Mouse (Mus musculus) limb, embryonic 12.5 days (tissue): ENCODE results near the gene Lhx1. TPM values are rescaled to one million over a fixed set of nuclear protein-coding genes. Genes with fewer than 3 reads are reported as not detected.

Source experiments
- ATAC-seq: fragments of 200-750 bp; cut with Nextera tagmentation; 2 replicates; pipeline ENCODE4 v1.8.0; 2017; ENCODE audit warnings: low read depth, moderate TSS enrichment; ENCODE audit not compliant: insufficient number of reproducible peaks, insufficient read depth, low FRiP score, low TSS enrichment
- H3K27ac ChIP-seq: fragments of 300-500 bp; sonication (generic); 2 replicates; pipeline ENCODE4 v1.5.1; 2016; ENCODE audit warnings: mild to moderate bottlenecking, moderate library complexity
- H3K27me3 ChIP-seq: fragments of 300-500 bp; sonication (generic); 2 replicates; pipeline ENCODE4 v1.6.1; 2016; ENCODE audit warnings: mild to moderate bottlenecking, moderate library complexity
- H3K36me3 ChIP-seq: fragments of 300-500 bp; sonication (generic); 2 replicates; pipeline ENCODE4 v1.6.1; 2016; ENCODE audit warnings: mild to moderate bottlenecking, moderate library complexity
- H3K4me1 ChIP-seq: fragments of 300-500 bp; sonication (generic); replicated peaks from 2 replicates; pipeline ENCODE4 v1.6.1; 2016
- H3K4me2 ChIP-seq: fragments of 300-500 bp; sonication (generic); 2 replicates; pipeline ENCODE4 v1.6.1; 2016; ENCODE audit warnings: mild to moderate bottlenecking, moderate library complexity
- H3K4me3 ChIP-seq: fragments of 300-500 bp; sonication (generic); replicated peaks from 2 replicates; pipeline ENCODE4 v1.5.1; 2016; ENCODE audit warnings: mild to moderate bottlenecking
- H3K9ac ChIP-seq: fragments of 300-500 bp; sonication (generic); replicated peaks from 2 replicates; pipeline ENCODE4 v1.6.1; 2016; ENCODE audit warnings: mild to moderate bottlenecking, moderate library complexity
- H3K9me3 ChIP-seq: fragments of 300-500 bp; sonication (generic); 2 replicates; pipeline ENCODE4 v1.6.1; 2016; ENCODE audit warnings: mild to moderate bottlenecking, moderate library complexity
- WGBS: fragments of 180-500 bp; shearing (Covaris S2); methylation state at CpG from one replicate; pipeline ENCODE4 v1.1.7; 2016; 5-methylcytosine and 5-hydroxymethylcytosine counted together
- polyA plus RNA-seq: library from polyadenylated mRNA; unstranded; fragments of >200 nt; fragmentation: Nextera tagmentation; extraction: Ambion mirVana; gene quantifications from 2 replicates; pipeline ENCODE4 v1.2.1, GENCODE M21; 2016

The Lhx1 gene
- polyA plus RNA-seq, 1 experiment from 2014 or later, result not detected

- H3K27ac ChIP-seq, result no peak overlapping the region
- no peak overlapping the region for H3K4me2 ChIP-seq
- H3K36me3 ChIP-seq, result no peaks in the 10 kb centered on the region
- H3K27me3 ChIP-seq, result peaks cover 16% of the 10 kb centered on the region; the same call in 1 of the 2 replicates
- 67% methylated on average over 5 of the region's 5 CpGs for WGBS
- H3K4me1 ChIP-seq, result peaks cover 8% of the 10 kb centered on the region
- no peak for ATAC-seq
- no peaks in the 10 kb centered on the region for H3K9me3 ChIP-seq
- H3K9ac ChIP-seq, result no peak overlapping the region
- no peak overlapping the region for H3K4me3 ChIP-seq
Measured at GRCm38 (mm10) chr11:84561546-84561945, 36.2 kb upstream of the Lhx1 start.

- H3K9me3 ChIP-seq, result peaks cover 5% of the 10 kb centered on the region; the same call in 1 of the 2 replicates
- no peak overlapping the region for H3K9ac ChIP-seq
- H3K36me3 ChIP-seq, result no peaks in the 10 kb centered on the region
- no peak overlapping the region for H3K4me3 ChIP-seq
- 53% methylated on average over 14 of the region's 14 CpGs for WGBS
- H3K27me3 ChIP-seq, result peaks cover 12% of the 10 kb centered on the region; the same call in 1 of the 2 replicates
- no peaks in the 10 kb centered on the region for H3K4me1 ChIP-seq
- no peak overlapping the region for H3K27ac ChIP-seq
- ATAC-seq, result no peak
- H3K4me2 ChIP-seq, result no peak overlapping the region
Measured at GRCm38 (mm10) chr11:84553821-84554450, 28.6 kb upstream of the Lhx1 start.

GRCm38 (mm10) chr11:84551296-84551695 lies 26.0 kb upstream of the Lhx1 start:
- ATAC-seq, result no peak
- Histone ChIP-seq H3K4me2 (no peak overlapping the region), H3K4me3 (no peak overlapping the region), H3K4me1 (no peaks in the 10 kb centered on the region), H3K9ac (no peak overlapping the region), H3K27ac (no peak overlapping the region), H3K9me3 (peaks cover 5% of the 10 kb centered on the region; the same call in 1 of the 2 replicates), H3K27me3 (peaks cover 12% of the 10 kb centered on the region), H3K36me3 (no peaks in the 10 kb centered on the region)
- WGBS, result 68% methylated on average over 4 of the region's 4 CpGs

- 44% methylated on average over 6 of the region's 6 CpGs for WGBS
- Histone ChIP-seq H3K27ac (no peak overlapping the region), H3K4me1 (no peaks in the 10 kb centered on the region), H3K9me3 (peaks cover 5% of the 10 kb centered on the region; the same call in 1 of the 2 replicates), H3K9ac (no peak overlapping the region), H3K36me3 (no peaks in the 10 kb centered on the region), H3K27me3 (peaks cover 16% of the 10 kb centered on the region), H3K4me3 (no peak overlapping the region), H3K4me2 (no peak overlapping the region)
- no peak for ATAC-seq
Measured at GRCm38 (mm10) chr11:84549258-84549791, 24.0 kb upstream of the Lhx1 start.

- Histone ChIP-seq H3K9ac (no peak overlapping the region), H3K27me3 (peaks cover 17% of the 10 kb centered on the region), H3K27ac (no peak overlapping the region), H3K4me1 (no peaks in the 10 kb centered on the region), H3K4me3 (no peak overlapping the region), H3K9me3 (peaks cover 5% of the 10 kb centered on the region; the same call in 1 of the 2 replicates), H3K36me3 (no peaks in the 10 kb centered on the region), H3K4me2 (no peak overlapping the region)
- ATAC-seq, result no peak
- WGBS, result 41% methylated on average over 2 of the region's 2 CpGs
Measured at GRCm38 (mm10) chr11:84548293-84548692, 23.0 kb upstream of the Lhx1 start.

GRCm38 (mm10) chr11:84539981-84540380 lies 14.6 kb upstream of the Lhx1 start:
- H3K4me1 ChIP-seq, result no peaks in the 10 kb centered on the region
- no peak for ATAC-seq
- H3K36me3 ChIP-seq, result no peaks in the 10 kb centered on the region
- no peak overlapping the region for H3K4me2 ChIP-seq
- WGBS, result 13% methylated on average over 4 of the region's 4 CpGs
- H3K9me3 ChIP-seq, result no peaks in the 10 kb centered on the region
- no peak overlapping the region for H3K27ac ChIP-seq
- no peak overlapping the region for H3K9ac ChIP-seq
- peaks cover 52% of the 10 kb centered on the region for H3K27me3 ChIP-seq
- H3K4me3 ChIP-seq, result no peak overlapping the region

- H3K4me1 ChIP-seq, result peaks cover 24% of the 10 kb centered on the region
- H3K36me3 ChIP-seq, result no peaks in the 10 kb centered on the region
- ATAC-seq, result no peak
- no peaks in the 10 kb centered on the region for H3K9me3 ChIP-seq
- no peak overlapping the region for H3K27ac ChIP-seq
- H3K9ac ChIP-seq, result no peak overlapping the region
- H3K4me3 ChIP-seq, result 0 out of 2 replicates have a peak overlapping the region, but pooled peaks have one; percentile 22
- H3K4me2 ChIP-seq, result no peak overlapping the region
- WGBS, result 8% methylated on average over 14 of the region's 14 CpGs
- H3K27me3 ChIP-seq, result peaks cover 99% of the 10 kb centered on the region
Measured at GRCm38 (mm10) chr11:84529797-84530703, 4.7 kb upstream of the Lhx1 start.

GRCm38 (mm10) chr11:84529143-84529755 lies 3.9 kb upstream of the Lhx1 start:
- Histone ChIP-seq H3K36me3 (no peaks in the 10 kb centered on the region), H3K4me3 (peak overlapping the region; percentile 22), H3K27ac (no peak overlapping the region), H3K4me2 (peak overlapping the region; percentile 38), H3K9me3 (no peaks in the 10 kb centered on the region), H3K4me1 (peaks cover 32% of the 10 kb centered on the region), H3K27me3 (peaks cover 100% of the 10 kb centered on the region), H3K9ac (no peak overlapping the region)
- no peak for ATAC-seq
- 2% methylated on average over 24 of the region's 24 CpGs for WGBS

GRCm38 (mm10) chr11:84526976-84527860 lies 1.9 kb upstream of the Lhx1 start:
- H3K4me3 ChIP-seq, result no peak overlapping the region

GRCm38 (mm10) chr11:84526451-84526850 lies 1.1 kb upstream of the Lhx1 start:
- WGBS, result 1% methylated on average over 10 of the region's 10 CpGs

More at GRCm38 (mm10) chr11:84526976-84527860, 1.9 kb upstream of the Lhx1 start:
- Histone ChIP-seq H3K9ac (no peak overlapping the region), H3K27ac (no peak overlapping the region), H3K9me3 (no peaks in the 10 kb centered on the region), H3K4me2 (no peak overlapping the region), H3K36me3 (no peaks in the 10 kb centered on the region), H3K4me1 (peaks cover 51% of the 10 kb centered on the region), H3K27me3 (peaks cover 100% of the 10 kb centered on the region)
- no peak for ATAC-seq
- WGBS, result 2% methylated on average over 29 of the region's 29 CpGs

More at GRCm38 (mm10) chr11:84526451-84526850, 1.1 kb upstream of the Lhx1 start:
- Histone ChIP-seq H3K9me3 (peaks cover 4% of the 10 kb centered on the region; the same call in 1 of the 2 replicates), H3K36me3 (no peaks in the 10 kb centered on the region), H3K4me2 (peak overlapping the region; percentile 89), H3K27me3 (peaks cover 100% of the 10 kb centered on the region), H3K9ac (no peak overlapping the region), H3K4me3 (peak overlapping the region; percentile 49), H3K27ac (no peak overlapping the region), H3K4me1 (peaks cover 51% of the 10 kb centered on the region)
- no peak for ATAC-seq
